Mouse (Mus musculus): Measurements from ENCODE around the gene Ldah.

Ldah gene

GRCm38 (mm10) chr12:8313270-8313771 lies 105.4 kb downstream of the Ldah start, which contains the start of gene Hs1bp3:
Gene Hs1bp3, plus strand, starts transcription at chr12:8313432.
- peak; percentile 86 for DNase-seq (ENCODE audit: low spot score)

GRCm38 (mm10) chr12:8313773-8314172 lies 105.9 kb downstream of the Ldah start:
- no peak for DNase-seq (ENCODE audit: low spot score)

GRCm38 (mm10) chr12:8316541-8316940 lies 108.6 kb downstream of the Ldah start:
- no peak for DNase-seq (ENCODE audit: low spot score)

- peak; percentile 89 for DNase-seq (ENCODE audit: low spot score)
Observed at GRCm38 (mm10) chr12:8320084-8320713, 112.3 kb downstream of the Ldah start.

GRCm38 (mm10) chr12:8321506-8321905 lies 113.6 kb downstream of the Ldah start:
- DNase-seq (ENCODE audit: low spot score) = peak; percentile 28

GRCm38 (mm10) chr12:8324086-8324485 lies 116.2 kb downstream of the Ldah start:
- DNase-seq (ENCODE audit: low spot score) = peak; percentile 9

- peak; percentile 57 for DNase-seq (ENCODE audit: low spot score)
Observed at GRCm38 (mm10) chr12:8325245-8325942, 117.5 kb downstream of the Ldah start.

GRCm38 (mm10) chr12:8325943-8326522 lies 118.1 kb downstream of the Ldah start:
- peak; percentile 79 for DNase-seq (ENCODE audit: low spot score)

- peak; percentile 97 for DNase-seq (ENCODE audit: low spot score)
Observed at GRCm38 (mm10) chr12:8326825-8327674, 119.1 kb downstream of the Ldah start.

- DNase-seq (ENCODE audit: low spot score) = peak; percentile 36
Observed at GRCm38 (mm10) chr12:8327675-8328053, 119.8 kb downstream of the Ldah start.

GRCm38 (mm10) chr12:8329236-8329635 lies 121.3 kb downstream of the Ldah start:
- no peak for DNase-seq (ENCODE audit: low spot score)

- no peak for DNase-seq (ENCODE audit: low spot score)
Observed at GRCm38 (mm10) chr12:8331489-8332173, 123.7 kb downstream of the Ldah start.

GRCm38 (mm10) chr12:8332174-8332542 lies 124.3 kb downstream of the Ldah start:
- DNase-seq (ENCODE audit: low spot score) = no peak

- DNase-seq (ENCODE audit: low spot score) = no peak
Observed at GRCm38 (mm10) chr12:8333617-8334016, 125.7 kb downstream of the Ldah start.

GRCm38 (mm10) chr12:8334261-8334660 lies 126.4 kb downstream of the Ldah start:
- DNase-seq (ENCODE audit: low spot score) = peak; percentile 62

Data from layer of hippocampus, adult 11-12 months (tissue).